Mouse (Mus musculus): ENCODE measurements around the gene R3hdml.
A peak's percentile ranks its signal among the peaks of the same experiment; 100 is the strongest.

R3hdml gene

DNA sequence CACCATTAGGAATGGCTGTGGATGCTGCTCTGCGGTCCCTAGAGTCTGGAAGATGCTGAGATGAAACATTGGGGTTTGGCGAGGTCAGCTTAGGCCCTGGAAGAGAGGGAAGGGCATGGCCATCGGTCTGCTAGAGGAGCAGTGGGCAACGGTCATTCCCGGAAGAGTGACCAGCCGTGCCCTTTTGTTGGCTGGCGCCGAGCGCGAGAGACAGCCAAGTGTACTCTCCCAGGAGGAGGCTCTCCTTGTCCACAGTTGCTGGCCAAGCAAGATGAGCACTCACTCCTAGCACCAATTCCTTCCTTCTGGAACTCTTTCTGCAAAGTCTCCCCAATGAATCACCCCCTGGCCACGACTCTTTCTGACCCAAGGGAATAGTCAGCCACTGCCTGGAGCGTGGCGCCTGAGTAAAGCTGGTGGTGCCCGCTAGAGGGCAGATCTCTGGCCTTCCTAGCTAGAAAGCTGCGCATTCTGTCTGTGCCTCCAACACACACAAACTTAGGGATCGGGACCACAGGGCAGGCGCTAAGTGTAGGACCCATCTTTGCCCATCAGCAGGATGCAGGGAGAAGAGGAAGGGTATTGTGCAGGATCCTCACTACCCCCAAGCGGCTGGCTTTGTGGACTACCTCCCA is 11.8 kb upstream of the R3hdml start:
- DNase-seq = peak; percentile 39

DNA sequence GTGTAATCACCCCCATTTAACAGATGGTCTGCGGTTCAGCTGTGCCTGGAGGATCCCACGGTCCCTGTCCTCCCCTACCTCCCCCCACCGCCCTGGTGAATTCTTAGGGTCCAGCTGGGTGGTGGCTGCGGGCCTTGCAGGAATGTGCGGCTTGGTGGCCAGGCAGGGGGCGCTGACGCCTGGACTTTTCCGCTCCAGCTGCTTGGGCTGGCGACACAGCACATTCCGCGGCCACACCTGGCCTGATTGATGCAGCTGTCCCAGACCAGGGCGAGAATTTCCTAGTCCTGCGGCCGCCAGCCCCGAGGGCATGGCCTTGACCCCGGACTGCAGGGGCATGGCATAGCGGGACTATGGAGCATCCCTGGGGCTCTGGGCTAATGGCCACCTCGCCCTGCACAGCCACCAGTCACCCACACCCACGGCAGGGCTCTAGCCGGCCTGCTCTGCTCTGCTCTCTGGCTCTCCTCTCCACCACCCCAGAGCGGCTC is 10.5 kb upstream of the R3hdml start:
- DNase-seq = no peak

GRCm38 (mm10) chr2:163487360-163487759 is 4.8 kb upstream of the R3hdml start:
- no peak for DNase-seq

GRCm38 (mm10) chr2:163489725-163490291 is 2.3 kb upstream of the R3hdml start:
- no peak for DNase-seq

DNA sequence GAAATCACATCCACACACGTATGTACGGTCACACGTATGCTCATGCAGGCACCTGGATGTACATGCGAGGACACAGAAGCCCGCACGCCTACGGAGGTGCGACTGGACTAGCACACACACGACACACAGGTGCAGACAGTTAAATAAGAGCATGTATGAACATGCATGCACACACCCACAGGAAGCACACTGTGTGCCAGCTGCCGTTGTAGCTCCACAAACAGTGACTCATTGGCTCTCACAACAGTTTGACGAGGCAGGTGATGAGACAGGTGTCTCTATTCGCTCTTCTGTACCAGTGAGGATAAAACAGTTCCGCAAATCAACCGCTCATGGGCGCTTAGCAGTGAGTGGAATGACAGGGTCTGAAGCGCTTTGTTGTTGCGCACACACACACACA is 1.5 kb upstream of the R3hdml start:
- no peak for DNase-seq

DNA sequence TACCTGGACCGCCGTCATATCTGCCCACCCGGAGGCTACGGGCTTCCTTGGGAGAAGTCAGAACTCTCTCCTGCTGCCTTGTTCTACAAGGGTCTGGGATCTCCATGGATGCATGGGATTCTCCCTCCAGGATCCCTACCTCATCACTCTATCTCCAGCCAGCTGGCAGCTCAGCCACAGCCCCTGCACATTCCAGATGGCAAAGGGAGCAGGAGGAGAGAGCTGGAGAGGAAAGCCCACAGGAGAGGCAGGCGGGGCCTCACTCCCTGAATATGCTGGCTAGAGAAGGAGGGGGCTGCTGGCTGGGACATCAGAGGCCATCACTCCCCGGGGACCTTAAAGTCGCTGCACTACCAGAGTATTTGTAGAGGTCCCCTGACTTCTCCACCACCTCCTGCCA is 767 bp upstream of the R3hdml start:
- no peak for DNase-seq

- no peak for DNase-seq
These were observed 913 bp downstream of the R3hdml start for GRCm38 (mm10) chr2:163493031-163493430.

- no peak for DNase-seq
These were observed 1.9 kb downstream of the R3hdml start for GRCm38 (mm10) chr2:163493976-163494375.

- no peak for DNase-seq
These were observed 2.3 kb downstream of the R3hdml start for GRCm38 (mm10) chr2:163494456-163494855.

- DNase-seq = no peak
These were observed 10.1 kb downstream of the R3hdml start for GRCm38 (mm10) chr2:163502219-163502618.

- DNase-seq = no peak
These were observed 11.1 kb downstream of the R3hdml start for GRCm38 (mm10) chr2:163503191-163503590.

DNA sequence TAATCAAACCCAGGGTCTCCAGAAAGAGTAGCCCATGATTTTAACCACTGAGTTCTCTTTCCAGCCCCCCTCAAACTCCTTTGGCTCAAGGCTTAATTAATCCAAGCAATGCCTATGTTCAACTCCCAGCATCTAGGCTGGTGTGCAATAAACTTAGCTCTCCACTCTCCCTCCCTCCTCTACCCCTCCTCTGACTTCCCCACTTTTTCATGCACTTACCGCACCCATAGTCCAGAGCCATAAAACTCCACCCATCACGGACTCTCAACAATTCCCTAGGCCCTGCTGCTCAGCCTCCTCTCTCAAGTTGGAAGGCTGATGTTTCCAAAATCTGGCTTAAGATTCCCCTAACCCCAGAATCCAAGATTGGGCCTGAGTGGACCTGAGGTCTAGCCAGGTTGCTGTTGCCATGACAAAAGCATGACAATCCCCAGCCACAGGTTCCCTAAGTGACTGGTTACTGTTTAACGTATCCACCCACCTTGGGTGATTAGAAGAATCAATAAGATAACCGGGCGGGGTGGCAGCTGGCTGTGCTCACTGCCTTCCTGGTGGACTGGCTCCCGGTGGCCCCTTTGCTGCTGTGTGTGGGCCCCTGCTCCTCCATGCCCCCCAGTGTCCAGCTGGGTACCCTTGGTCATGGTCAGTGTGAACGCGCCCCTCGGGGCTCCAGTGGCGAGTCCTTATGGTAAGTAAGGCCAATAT is 14.3 kb downstream of the R3hdml start, which contains the start of gene Hnf4a:
TSS of gene Hnf4a (plus strand) at position 509 of the 705 bp plus-strand sequence.
- DNase-seq = no peak

- DNase-seq = no peak
These were observed 33.7 kb downstream of the R3hdml start for GRCm38 (mm10) chr2:163525761-163526243.

DNA sequence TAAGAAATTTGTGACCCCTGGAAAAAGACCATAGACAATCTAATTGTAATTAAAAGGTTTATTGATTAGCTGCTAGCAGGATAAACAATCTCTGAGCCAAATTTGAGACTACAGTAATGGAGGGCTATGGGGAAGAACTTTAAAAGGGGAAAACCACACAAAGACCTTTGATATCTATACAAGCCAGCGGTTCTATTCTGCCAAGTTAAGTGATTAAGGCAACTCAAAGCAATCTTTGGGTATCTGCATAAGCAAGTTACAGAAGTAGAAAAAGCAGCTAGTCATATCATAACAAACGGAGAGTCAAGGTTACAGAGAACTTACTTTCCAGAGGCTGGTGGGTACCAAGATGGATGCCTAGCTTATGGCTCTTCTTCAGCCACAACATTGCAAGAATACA is 35.4 kb downstream of the R3hdml start:
- DNase-seq = no peak

- DNase-seq = no peak
These were observed 38.3 kb downstream of the R3hdml start for GRCm38 (mm10) chr2:163530418-163530817.

GRCm38 (mm10) chr2:163531917-163532316 is 39.8 kb downstream of the R3hdml start:
- DNase-seq = peak; percentile 89

GRCm38 (mm10) chr2:163533226-163533625 is 41.1 kb downstream of the R3hdml start:
- DNase-seq = no peak

DNA sequence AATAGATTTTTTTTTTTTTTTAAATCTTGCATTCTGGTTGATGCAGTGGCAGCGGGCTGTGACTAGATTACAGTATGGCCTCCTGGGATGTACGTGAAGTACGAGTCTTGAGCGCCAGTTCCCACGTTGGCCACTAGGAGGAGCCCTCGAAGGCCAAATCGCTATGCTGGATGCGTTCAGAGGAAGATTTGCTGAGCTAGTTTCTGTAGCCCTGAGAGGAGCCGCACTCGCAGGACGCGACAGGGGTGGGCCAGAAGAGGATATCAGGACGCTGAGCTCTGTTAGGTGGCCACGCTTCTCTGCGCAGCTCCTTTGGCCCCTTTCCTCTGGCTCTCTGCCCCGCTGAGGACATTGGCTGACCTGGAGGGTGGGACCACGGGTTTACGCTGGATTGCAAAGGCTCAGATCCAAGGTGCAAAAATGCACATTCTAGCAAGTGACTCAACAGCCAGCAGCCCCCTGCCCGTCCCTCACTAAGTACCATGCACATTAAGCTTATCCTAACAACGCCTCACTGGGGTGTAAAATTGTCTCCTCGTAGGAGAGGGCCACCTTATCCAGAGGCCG is 42.9 kb downstream of the R3hdml start:
- peak; percentile 93 for DNase-seq

GRCm38 (mm10) chr2:163537443-163537842 is 45.3 kb downstream of the R3hdml start:
- no peak for DNase-seq

- no peak for DNase-seq
These were observed 46.3 kb downstream of the R3hdml start for GRCm38 (mm10) chr2:163538410-163538809.

DNA sequence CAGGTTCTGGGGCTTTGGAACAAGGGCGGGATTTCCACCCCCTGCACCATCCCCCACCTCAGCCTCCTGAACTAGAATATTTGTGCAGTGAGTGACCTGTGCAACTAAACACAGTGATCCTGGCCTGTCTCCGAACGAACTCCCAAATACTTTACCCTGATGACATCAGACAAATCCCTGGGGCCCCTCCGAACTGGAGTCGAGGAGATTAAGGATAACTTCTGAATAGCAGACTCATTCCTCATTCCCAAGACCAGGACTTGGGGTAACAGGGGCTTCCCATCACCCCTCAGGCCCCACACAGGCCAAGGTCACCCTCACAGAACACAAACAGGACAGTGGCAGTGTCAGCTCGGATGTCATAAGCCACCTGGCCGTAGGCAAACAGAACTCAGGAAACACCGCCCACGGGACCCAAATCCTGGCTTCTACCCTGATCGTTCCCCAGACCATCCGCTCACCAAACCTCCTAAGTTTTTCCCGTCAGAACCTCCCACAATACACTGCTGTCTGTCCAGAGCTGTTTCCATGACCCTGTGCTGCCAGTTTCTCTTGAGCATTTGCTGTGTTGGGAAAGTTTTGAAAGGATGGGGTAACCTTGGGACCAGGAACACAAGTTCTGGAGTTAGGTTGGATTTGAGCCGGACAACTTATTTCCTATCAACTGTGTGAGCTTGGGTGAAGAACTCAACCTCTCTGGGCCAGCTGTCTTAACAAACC is 47.4 kb downstream of the R3hdml start:
- DNase-seq = no peak

DNA sequence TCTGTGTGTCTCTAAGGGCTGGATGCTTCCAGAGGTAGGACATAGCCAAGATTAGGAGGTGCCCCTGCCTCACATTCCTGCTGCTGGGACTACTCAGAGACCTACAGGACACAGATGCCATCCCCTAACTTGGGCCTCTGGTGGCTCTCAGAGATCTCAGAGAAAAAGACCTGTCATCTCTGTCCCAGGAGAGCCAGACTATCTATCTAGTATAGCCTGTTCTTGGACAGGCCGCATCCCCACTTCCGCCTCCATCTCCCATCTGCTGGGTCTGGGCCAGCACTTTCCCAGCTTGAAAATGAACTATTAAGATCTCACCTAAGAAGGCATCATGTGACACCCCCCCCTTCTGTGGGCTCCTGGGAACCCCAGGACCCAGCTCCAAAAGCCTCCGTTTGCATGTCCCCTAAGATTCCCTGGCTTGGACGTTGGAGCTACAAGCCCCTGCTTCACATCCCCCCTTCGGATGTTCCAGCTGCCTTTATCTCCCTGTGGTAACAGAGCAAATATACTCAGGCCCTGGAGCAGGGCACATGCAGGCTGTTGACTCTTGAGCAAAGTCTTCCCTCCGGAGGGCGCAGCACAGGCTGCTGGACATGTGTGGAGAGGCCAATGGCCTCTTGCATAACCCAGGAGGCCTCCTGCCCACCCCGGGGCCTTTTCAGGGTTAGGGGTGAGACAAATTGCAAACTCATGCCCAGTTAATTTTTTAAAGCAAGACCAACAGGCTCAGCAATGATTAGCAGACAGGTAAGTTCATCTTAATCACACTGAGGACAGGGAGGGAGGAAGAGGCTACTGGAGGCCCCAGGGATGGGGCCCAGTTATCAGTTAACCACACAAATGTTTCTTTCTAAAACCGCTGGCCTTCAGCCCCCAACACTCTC is 48.4 kb downstream of the R3hdml start:
- DNase-seq = no peak

All from thymus, postnatal 4 days (tissue).